Comparison of ENCODE assay signal across 14 mouse cellular contexts in the genomic region with DNA sequence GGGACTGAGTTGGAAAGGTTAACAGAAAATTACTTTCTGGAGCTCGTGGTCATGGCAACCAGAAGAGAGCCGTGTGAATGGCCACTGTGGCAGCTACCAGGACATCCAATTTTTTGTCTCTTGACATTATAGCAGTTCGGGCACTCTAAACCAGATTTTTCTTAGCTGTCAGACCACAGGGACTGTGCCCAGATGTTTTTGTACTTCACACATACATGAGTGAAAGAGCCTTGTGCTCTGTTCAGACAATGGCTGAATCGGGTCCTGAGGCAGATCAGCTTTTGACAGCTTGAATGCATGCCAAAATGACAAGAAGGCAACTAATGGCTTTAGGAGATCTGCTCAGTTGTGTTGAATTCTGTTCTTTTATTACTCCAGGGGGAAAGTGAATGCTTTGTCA.
A peak's percentile ranks its signal among the peaks of the same experiment; 100 is the strongest.
DNase-seq lines count a peak whose midpoint lies in the region; ATAC-seq and TF ChIP-seq lines count a peak whose summit lies in the region.
"Had no signal": no experiment of that assay in that cellular context is flagged by ENCODE, and none has a peak within 500 bp of the region (broad histone marks: within the 10 kb centered on the region; RNA-seq: fewer than 3 reads in every experiment).

No protein-coding gene starts in this region.

- H3K27ac ChIP-seq in left cerebral cortex, adult 2 months, result no peak overlapping the region
- no peak overlapping the region for H3K27ac ChIP-seq in midbrain, embryonic 14.5 days (replicated peaks; ENCODE audit: low read depth, low read length)
- H3K27ac ChIP-seq: embryonic facial prominence, embryonic 13.5 days had no signal

- H3K36me3 ChIP-seq in midbrain, embryonic 14.5 days (ENCODE audit: control insufficient read depth, insufficient read depth, low read length), result no peaks in the 10 kb centered on the region
- H3K36me3 ChIP-seq: embryonic facial prominence, embryonic 13.5 days had no signal

- intact Hi-C loops in left cerebral cortex, postnatal 4 days (cut with DNase I), result no loop called here
- intact Hi-C loops in left cerebral cortex, adult 2 months (cut with DNase I), result no loop called here

- no peaks in the 10 kb centered on the region for H3K27me3 ChIP-seq in midbrain, embryonic 14.5 days (ENCODE audit: control insufficient read depth, insufficient read depth, low read length)
- H3K27me3 ChIP-seq: embryonic facial prominence, embryonic 13.5 days; megakaryocyte, embryonic 14.5 days had no signal

- H3K4me2 ChIP-seq in midbrain, embryonic 14.5 days (ENCODE audit: low read length), result no peak overlapping the region
- H3K4me2 ChIP-seq: embryonic facial prominence, embryonic 13.5 days; heart, embryonic 11.5 days had no signal

- peak; percentile 53; the same call in 1 of the 2 replicates for ATAC-seq in midbrain, embryonic 14.5 days (ENCODE audit: low FRiP score, low TSS enrichment)
- ATAC-seq: inflammation-experienced regulatory T-cells, adult 6 months had no signal

- peak; percentile 8 for DNase-seq in left cerebral cortex, postnatal 4 days
- no peak for DNase-seq in left cerebral cortex, adult 2 months (ENCODE audit: extremely low spot score in 1 of 2, low spot score in 2 of 2)
- DNase-seq in embryo, embryonic 10.5 days (ENCODE audit: low spot score), result peak; percentile 55
- peak; percentile 23 for DNase-seq in forelimb bud, embryonic 11.5 days (ENCODE audit: low read depth, low spot score)
- peak; percentile 48 for DNase-seq in midbrain, embryonic 14.5 days
- no peak for DNase-seq in layer of hippocampus, postnatal 25 days (ENCODE audit: extremely low spot score in 1 of 2, low spot score in 1 of 2)
- no peak for DNase-seq in heart, postnatal 4 days
- DNase-seq in left cerebral cortex, adult 11 months (ENCODE audit: low spot score), result no peak
- DNase-seq: adrenal gland, postnatal 10 days; spleen, adult 18-20 months had no signal

- no peak overlapping the region for H3K9ac ChIP-seq in midbrain, embryonic 14.5 days (replicated peaks; ENCODE audit: low read length)
- H3K9ac ChIP-seq: embryonic facial prominence, embryonic 13.5 days had no signal

- H3K9me3 ChIP-seq in midbrain, embryonic 14.5 days (ENCODE audit: control insufficient read depth, low read length), result no peaks in the 10 kb centered on the region
- H3K9me3 ChIP-seq: embryonic facial prominence, embryonic 13.5 days; megakaryocyte, embryonic 14.5 days had no signal

- 0 out of 2 replicates have a peak, but pooled peaks cover 4% of the 10 kb centered on the region for H3K4me1 ChIP-seq in midbrain, embryonic 14.5 days (ENCODE audit: control insufficient read depth, insufficient read depth, low read length)
- H3K4me1 ChIP-seq: megakaryocyte, embryonic 14.5 days had no signal

- no peak for TF ChIP-seq CTCF in left cerebral cortex, adult 2 months (IDR thresholded peaks at IDR 0.05)

- no peak overlapping the region for H3K4me3 ChIP-seq in left cerebral cortex, adult 2 months
- no peak overlapping the region for H3K4me3 ChIP-seq in midbrain, embryonic 14.5 days (replicated peaks; ENCODE audit: low read depth, low read length)
- H3K4me3 ChIP-seq: embryonic facial prominence, embryonic 13.5 days; megakaryocyte, embryonic 14.5 days had no signal

- 27% methylated on average over 4 of the region's 4 CpGs for WGBS in midbrain, embryonic 14.5 days

Comparison
In these comparisons a context has a peak if more than half of its experiments do, and no peak if none do; other contexts are left out.
1. DNase-seq: peak in left cerebral cortex, postnatal 4 days (single experiment), embryo, embryonic 10.5 days (single experiment), forelimb bud, embryonic 11.5 days (single experiment) and midbrain, embryonic 14.5 days (single experiment); none in left cerebral cortex, adult 2 months (0 of 2), layer of hippocampus, postnatal 25 days (0 of 2), heart, postnatal 4 days (single experiment) and left cerebral cortex, adult 11 months (single experiment).